Mouse (Mus musculus): ENCODE data around the gene Pold4.

DNA sequence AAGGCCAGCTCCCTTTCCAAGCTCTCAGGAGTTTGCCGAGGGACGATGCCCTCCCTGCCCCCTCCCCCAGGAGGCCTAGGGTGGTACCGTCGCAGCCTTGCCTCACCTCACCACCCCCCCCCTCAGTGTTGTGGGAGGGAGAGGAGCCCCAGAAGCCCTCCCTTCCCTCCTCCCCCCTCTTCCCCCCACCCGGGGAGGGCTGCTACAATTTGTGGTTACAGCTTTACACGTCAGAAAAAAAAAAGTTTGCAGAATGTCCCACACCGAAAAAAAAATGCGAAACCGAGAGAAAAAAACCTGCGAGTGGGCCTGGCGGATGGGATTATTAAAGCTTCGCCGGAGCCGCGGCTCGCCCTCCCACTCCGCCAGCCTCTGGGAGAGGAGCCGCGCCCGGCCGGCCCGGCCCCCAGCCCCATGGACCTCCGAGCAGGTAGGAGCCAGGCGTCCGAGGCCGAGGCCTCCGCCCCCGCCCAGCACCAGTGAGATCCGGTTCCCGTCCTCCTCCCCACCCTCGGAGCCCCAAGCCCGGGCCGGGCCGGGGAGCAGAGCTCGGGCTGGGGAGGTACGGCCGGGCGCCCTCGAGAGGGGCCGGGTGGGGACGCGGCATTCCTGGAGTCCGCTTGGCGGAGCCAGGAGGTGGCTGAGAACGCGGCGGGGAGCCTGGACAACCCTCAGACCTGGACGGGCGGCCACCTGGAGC, 17.5 kb upstream of the Pold4 start, which contains the start of the genes Clcf1 and AC109138.7:
- TF ChIP-seq CTCF (IDR thresholded peaks at IDR 0.05; ENCODE audit: borderline replicate concordance, control insufficient read depth, extremely low read depth, insufficient read depth, low read length, poor library complexity) (no peak), POLR2A (IDR thresholded peaks at IDR 0.05; ENCODE audit: control insufficient read depth, extremely low read depth, insufficient read depth, low read length, poor library complexity) (no peak)

Measured in thymus, adult 2 months (tissue).